Mouse (Mus musculus): ENCODE measurements around the gene Lama4.

Gene Lama4

DNA sequence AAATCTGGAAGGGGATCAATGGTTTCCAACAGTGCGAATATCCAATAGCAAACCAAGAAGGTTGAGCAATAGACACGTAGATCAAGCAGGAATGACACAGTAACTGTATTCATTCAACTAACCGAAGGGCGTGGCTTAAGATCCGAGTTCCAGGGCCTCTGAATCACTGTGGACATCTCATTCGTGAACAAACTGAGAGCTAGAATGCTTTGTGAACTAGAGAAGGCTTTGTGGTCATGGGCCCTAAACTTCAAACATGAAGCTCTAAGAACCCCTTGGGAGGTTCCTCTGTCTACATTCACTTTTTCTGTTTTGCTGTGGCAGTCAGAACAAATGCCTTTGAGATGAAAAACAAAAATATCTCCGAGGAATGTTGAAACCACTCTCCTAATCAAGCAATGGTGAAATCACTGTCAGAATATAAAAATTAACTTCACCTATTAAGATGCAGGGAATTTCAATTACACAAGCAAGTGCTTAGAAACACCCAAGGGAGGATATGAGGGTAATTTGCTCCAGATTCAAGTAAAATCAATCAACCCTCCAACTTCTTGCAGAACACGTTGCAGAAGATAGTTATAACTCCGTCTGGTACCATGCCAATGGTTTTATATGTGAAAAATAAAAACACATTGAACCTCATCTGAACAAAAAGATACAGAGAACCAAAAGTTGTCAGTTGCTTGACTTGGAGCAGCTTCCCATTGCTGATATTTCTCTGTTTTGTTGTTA lies 29.6 kb downstream of the Lama4 start:
- DNase-seq (ENCODE audit: low spot score), result no peak

DNA sequence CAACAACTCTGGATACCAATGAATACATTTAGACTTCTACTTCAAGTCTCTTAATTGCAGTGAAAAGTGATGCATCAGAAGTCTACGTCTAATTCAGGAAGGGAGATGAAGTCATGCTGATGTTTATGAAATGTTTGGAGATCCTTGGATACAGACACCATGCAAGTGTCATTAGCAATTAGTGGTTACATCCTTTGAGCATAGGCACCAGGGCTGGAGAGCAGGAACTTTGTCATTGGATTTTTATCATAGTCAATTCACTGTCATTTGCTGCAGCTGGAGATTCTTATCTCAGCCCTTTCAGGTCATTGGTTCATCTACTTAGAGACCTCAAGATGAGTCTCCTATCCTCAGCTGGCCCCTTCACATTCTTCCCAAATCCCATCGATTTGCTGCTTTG lies 30.6 kb downstream of the Lama4 start:
- DNase-seq (ENCODE audit: low spot score), result no peak

DNA sequence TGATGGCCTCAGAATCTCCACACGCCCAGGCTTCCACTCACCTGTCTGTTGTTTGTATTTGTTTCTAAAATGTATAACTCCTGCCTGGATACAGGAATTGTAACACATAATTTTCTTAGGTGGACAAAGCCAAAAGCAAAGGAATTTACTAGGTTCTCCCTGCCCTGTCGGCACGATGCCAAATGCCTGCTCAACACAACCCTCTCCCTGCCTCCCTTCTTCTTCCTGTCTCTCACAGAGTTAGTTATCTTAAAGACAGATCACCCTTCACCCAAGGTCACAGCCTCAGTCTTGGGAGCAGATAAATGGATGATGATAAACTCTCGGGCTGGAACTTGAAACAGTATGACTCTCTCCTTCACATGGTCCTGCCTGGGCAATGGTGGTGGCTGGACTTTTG lies 35.6 kb downstream of the Lama4 start:
- DNase-seq (ENCODE audit: low spot score), result no peak

DNA sequence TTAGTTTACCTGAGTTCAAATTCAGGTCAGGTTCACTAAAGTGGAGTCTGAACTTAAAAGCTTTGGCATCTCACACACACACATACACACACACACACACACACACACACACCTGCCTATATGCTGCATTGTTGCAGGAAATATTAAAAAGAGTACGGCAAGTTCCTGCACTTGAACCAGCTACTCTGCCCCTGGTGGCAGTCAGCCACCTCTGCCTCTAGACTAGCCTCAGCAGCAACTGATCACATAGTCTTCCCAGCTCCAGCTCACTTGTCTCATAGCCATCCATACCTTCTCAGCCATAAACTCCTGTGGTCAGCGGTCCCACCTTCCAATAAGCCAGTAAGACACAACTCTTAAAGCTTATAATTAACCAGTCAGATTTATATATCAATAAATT lies 37.2 kb downstream of the Lama4 start:
- DNase-seq (ENCODE audit: low spot score), result no peak

DNA sequence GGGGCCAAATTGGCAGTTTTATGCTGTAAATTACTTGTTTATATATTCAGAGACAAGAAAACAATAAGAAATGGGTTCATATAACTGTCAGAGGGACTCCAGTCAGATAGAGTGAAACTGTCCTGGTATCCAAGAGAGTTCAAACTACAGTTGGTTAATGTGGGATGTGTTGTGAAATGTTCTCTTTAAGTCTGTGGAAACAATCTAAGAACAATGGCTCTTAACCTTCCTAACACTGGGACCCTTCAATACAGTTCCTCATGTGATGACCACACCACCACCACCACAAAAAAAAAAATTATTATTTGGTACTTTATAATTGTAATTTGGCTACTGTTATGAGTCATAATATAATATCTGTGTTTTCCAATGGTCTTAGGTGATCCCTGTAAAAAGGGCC lies 38.2 kb downstream of the Lama4 start:
- no peak for DNase-seq (ENCODE audit: low spot score)

DNA sequence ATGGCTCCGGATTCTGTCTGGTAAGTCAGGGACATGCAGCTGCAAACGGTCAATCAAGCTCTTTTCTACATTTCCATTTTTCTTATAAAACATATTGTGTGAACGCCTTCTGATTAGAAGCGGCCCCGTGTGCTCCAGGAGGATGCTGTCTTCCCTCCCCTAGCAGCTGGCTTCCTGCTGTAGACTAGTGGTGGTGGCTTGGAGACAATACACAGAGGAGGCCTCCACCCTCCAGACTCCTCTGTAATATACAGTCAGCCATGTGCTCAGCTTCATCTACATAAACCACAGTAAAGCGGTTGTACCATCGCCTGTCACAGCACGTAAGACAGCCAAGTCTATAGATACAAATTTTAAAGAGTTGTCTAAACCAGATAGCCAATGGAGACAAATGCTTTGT lies 40.2 kb downstream of the Lama4 start:
- DNase-seq (ENCODE audit: low spot score), result no peak

DNA sequence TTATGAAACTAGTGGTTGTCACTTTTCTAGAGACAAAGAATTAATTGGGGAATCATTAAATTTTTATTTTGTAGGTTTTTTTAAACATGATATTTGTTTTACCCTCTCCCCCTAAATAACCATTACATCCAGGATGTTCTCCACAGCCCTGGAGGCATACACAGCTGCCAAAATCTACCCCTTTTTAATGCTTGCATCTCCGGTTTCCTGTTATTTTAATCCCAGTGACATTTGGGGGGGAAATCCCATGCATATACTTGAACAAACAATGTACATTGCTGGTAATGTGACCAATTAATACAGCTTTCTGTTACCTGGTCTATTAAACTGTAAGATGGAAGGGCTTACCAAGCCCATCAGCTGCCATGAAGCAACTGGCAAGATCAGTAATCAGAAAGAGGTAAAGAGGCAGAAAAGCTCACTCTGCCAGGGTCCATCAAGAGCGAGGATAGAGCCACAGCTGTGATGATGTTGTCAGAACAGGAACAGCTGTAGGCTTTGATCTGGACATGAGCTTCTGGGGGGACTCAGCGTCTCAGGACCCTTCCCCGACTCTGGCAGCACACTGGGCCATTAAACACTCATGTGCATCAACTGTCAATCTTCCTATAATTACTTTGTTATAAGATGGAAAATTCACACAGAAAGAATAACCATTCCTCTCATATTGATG lies 41.3 kb downstream of the Lama4 start:
- no peak for DNase-seq (ENCODE audit: low spot score)

DNA sequence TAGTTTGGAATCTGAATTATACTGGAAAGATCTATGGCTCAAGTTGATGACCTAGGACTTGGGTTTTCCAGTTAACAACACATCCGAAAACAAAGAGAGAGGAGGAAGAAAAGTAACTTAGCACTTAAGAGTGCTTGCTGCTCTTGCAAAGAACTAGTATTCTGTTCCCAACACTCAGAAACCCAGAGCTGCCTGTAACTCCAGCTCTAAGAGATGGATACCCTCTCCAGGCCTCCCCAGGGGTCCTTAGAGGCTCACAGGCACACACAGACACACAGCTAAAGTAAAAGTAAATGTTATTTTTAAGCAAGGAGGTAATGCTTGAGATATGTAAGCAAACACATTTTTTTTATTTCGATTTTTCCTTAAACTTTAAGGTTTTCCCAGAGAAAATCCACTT lies 49.5 kb downstream of the Lama4 start:
- DNase-seq (ENCODE audit: low spot score), result no peak

DNA sequence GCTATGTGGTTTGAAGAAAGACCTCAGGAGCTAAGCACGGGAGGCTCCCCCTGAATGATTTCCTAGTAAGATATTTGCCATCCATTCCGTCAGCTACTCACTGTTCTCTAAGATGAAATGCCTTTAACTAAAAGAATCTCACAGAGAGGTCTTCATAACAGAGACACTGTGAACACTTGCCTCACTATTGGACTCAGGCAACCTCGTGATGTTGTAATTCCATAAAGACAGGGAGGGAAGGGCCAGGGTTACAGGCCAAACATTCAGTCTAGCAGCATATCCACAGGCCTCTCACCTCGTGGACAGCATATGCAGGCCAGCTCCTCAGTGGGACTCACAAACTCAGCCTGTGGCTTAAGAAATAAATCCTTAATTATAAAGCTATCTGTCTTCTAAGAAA lies 52.7 kb downstream of the Lama4 start:
- DNase-seq (ENCODE audit: low spot score), result no peak

DNA sequence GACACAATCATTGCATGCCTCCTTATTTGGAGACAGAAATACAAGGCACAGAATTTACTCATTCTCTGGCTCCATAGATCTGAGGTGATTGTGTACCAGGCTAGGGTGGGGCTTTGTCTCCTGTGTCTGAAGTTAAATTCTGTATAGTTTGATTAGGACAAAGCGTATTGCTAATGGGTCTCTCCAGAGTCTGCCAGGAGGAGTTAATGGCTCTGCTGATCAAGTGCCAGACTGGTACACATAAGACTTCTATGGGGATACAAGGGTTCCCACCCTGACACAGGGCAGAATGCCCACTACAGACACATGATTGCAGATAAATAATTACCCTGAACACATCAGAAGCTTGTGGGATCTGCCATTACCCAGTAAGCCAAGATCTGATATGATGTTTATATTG lies 53.3 kb downstream of the Lama4 start:
- DNase-seq (ENCODE audit: low spot score), result no peak

DNA sequence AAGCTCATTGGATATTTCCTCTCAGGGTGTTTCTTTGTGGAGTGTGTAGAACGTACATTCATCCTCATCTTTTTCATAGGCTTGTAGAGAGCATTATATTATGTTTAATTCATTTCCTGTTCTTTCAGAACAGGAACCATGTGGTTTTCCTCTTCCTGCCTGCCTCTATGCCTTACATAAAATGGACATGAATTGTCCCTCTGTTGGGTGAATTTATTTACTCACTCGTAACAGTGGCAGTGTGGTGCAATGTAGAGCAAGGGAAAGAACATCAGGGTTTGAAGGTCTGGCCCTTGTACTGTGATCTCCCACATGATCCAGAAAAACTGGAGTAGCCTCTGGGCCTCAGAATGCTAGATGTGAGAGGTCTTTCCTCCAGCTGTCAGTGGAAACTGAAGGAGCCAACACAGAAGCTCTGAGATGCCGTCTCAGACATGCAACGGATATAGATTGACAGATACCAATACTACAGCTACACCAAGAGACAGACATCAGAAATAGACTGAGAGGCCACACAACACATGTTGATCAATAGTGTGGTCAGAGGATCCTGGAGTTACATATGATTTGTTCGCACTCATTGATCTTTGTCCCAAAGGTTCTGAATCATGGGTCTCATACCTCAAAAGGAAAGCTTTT lies 58.4 kb downstream of the Lama4 start:
- DNase-seq (ENCODE audit: low spot score), result no peak

DNA sequence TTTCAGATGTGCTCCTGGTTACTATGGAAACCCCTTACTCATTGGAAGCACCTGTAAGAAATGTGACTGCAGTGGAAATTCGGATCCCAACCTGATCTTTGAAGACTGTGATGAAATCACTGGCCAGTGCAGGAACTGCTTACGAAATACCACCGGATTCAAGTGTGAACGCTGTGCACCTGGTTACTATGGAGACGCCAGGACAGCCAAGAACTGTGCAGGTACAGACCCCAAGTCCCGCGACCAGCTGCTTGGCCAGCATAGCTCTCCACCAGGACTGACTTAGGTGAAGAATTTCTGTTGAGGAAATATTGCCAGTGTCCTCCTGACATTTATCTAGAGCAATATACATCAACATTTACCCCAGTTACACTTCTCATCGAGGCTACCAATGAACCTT lies 61.2 kb downstream of the Lama4 start:
- no peak for DNase-seq (ENCODE audit: low spot score)

DNA sequence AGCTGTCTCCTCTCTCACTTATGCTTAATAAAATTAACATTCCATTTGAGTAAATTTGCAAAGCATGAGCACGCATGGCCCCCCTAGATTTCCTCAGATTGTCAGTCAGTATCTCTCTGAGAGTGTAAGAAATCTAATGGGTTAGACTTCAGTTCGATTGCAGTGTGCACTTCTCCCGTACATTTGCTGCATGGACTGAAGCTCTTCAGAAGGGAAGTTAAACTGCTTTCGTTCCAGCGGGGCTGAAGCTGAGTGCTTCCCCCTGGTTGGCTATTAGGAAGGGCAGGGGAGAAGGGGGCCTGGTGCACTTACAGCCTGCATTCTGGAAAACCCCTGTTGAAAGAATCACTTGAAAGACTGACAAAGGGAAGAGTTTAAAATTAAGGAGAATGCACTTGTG lies 61.7 kb downstream of the Lama4 start:
- no peak for DNase-seq (ENCODE audit: low spot score)

DNA sequence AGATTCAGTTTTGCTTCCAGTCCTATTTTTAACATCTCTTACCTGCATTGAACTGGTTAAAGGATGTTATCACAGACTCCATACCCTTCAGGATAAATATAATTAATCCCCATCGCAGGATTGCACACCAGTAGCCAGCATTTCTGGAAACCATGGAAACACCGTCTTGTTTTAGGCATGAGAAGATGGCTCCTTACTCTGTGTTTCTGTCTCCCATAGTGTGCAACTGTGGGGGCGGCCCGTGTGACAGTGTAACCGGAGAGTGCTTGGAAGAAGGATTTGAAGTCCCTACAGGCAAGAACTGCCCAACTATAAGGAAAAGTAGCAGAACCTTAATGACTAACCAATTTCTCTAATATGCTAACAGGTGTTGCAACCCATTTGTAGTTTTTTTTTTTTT lies 63.1 kb downstream of the Lama4 start:
- no peak for DNase-seq (ENCODE audit: low spot score)

DNA sequence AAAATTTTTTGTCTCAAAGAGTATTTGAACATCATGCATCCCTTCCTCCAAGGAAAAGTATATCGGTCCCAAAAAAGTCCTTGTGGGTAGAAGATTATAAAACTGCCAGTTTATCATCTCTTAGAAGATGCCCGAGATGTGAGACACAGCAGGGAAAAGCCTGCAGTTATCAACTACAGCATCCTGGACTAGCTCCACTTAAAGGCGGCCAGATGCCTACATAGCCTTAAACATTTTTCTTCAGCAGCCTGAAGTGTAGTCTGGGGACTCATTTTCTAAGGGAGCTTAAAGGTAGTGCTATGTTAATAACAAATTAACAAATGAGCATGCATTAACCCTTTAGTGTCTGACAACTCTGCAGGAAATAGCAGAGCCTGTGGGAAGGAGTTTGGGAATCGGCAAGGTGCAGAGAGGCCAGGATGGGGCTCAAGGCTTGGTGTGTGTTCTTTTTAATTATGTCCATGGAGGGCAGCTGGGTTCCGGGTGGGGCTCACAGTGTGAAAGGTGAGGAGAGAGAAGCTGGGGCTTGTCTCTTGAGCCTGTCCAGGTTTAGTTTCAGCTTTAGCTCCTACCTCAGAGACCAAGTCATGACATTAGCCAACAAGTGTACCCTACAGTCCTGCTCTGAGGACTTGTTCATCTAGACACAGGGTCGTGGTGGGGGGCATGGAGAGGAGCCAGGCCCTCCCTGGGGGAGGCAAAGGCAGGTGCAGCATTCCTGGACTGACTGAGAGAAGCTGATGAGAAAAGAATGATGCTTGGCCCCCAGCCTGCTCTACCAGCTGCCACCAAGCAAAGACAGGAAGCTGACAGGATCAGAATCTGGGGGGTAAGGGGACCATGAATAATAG lies 64.2 kb downstream of the Lama4 start:
- no peak for DNase-seq (ENCODE audit: low spot score)

DNA sequence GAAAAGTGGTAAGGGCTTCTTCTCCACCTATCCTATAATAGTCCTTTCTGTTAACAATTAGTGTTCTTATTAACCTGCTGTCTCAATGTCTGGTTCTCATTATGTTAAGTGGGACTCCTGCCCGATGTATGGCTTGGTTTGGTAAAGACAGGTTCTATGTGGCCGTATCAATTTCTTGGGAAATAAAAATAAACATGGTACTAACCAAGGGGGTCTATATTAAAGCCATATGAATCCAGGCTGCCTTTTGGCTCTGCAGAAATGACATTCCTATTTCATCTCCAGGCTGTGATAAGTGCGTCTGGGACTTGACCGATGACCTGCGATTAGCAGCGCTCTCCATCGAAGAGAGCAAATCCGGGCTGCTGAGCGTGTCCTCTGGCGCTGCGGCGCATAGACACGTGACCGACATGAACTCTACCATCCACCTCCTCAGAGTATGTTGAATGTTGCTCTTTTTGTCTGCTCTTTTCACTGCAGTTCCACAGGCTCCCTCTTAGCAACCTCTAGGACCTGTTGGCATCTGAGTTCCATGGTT lies 64.9 kb downstream of the Lama4 start:
- no peak for DNase-seq (ENCODE audit: low spot score)

DNA sequence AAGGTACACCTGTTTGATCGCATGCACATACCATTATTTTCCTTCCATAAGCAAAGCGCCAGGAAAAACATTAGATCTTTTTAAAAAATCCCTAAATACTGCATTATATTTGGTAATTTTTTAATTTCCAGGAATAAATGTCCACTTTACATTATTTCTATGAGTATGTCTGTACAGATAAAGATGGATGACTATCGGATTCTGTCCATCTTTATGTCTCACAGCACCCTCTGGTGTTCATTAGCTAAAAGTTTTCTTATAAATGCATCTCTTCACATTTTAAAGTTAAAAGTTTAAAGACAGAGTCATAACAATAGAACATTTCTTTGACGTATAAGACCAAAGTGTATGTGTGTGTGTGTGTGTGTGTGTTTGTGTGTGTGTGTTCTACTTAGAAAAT lies 74.2 kb downstream of the Lama4 start:
- no peak for DNase-seq (ENCODE audit: low spot score)

DNA sequence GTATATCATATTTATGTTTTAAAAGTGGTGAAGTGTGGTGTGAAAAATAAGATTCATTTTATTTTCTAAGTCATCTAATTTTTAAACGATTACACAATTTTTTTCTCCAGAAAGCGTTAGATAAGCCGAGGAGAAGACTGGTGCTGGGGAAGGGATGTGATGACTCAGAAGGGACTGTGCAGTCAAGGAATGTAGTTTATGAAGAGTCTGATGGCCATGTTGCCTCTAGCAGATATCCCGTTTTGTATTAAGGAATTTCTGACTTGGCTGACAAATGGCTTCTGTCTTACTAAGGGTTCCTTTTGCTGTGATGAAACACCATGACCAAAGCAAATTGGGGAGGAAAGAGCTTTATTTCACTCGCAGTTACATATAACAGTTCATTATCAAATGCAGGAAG lies 74.7 kb downstream of the Lama4 start:
- DNase-seq (ENCODE audit: low spot score), result no peak

DNA sequence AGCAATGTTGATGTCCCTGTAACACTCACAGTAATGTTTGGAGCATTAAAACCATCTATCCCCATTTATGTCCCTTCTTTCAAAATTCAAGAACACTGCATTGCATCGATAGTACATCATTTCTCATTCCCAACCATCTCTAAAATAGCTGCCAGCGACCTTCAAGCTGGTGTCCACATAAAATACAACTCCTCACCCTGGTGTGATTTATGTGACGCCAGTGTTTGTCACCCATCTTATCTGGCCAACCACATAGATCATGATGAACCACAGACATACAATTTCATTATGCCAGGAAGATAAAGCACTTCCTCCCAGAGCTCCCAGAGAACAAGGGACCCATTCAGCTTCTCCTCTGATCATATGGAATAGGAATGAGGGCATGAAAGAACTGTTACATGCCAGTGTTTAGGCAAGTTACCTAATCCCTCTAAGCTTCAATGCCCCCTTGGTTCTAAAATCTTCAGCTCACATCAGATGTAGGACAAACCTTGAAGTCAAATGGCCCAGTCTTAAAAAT lies 79.2 kb downstream of the Lama4 start:
- DNase-seq (ENCODE audit: low spot score), result no peak

DNA sequence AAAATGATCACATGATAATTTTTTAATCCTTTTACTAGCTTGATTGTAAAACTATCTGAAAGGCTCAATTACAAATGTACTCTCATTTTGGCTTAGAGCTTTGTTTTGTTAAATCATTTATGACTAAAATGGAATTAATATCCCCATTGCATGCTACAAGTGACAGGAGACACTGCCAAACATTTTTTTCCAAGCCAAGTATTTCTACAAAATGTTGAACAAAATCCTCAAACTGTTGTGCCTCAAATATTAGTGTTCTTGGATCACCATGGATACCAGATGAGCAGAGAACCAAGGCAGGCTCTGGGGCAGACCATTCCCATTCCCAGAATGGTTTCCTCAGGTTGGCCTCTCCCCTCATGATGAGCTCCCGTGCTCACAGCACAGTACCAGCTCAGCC lies 79.8 kb downstream of the Lama4 start:
- peak; percentile 7 for DNase-seq (ENCODE audit: low spot score)

DNA sequence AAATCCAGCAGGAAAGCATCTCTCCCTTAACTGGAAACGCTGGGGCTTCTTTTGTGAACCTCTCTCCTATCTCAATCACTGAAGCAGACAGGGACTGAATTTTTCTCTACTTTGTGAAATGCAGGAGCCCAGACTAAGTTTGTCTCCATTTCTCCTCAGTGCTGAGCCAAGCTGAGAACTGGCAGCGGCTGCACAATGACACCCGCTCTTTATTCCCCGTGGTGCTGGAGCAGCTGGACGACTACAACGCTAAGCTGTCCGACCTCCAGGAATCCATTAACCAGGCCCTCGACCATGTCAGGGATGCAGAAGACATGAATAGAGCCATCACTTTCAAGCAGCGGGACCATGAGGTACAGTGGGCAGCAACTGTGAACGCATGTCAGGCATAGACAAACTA lies 82.5 kb downstream of the Lama4 start:
- no peak for DNase-seq (ENCODE audit: low spot score)

All from lung, postnatal 25 days (tissue).